Mouse (Mus musculus) adrenal gland, postnatal 36 days (tissue): ENCODE results near the gene Aqp5. TPM values are rescaled to one million over a fixed set of nuclear protein-coding genes. Genes with fewer than 3 reads are reported as not detected.
A peak's percentile ranks its signal among the peaks of the same experiment; 100 is the strongest.

Source experiments
- DNase-seq, 2 experiments: peaks; one replicate each; pipeline ENCODE4 v3.0.0; 2021; ENCODE audit warnings: mixed read lengths in 1 of 2
- long read RNA-seq, 2 experiments: library from polyadenylated mRNA; stranded (forward); transcript quantifications; one replicate each; pipeline ENCODE4 v2.0.0; 2021; ENCODE audit warnings: borderline sequencing depth in 2 of 2
- total RNA-seq, 2 experiments: library from RNA; stranded (reverse); gene quantifications; 2 replicates each; pipeline ENCODE4 v1.2.3; 2021

The Aqp5 gene
- 1 to 10 TPM; 1.5 to 3.1 TPM for total RNA-seq
- long read RNA-seq, experiment 1, partial matches to known transcripts: 0 of 3 reads
- long read RNA-seq, experiment 1, other reads (novel, unspliced or antisense): 0 of 3 reads
- long read RNA-seq, experiment 2, partial matches to known transcripts: 0 of 2 reads
- long read RNA-seq, experiment 2, other reads (novel, unspliced or antisense): 1 of 2 reads

- peak in 1 of 2 experiments; percentile 54 for DNase-seq
Observed at GRCm38 (mm10) chr15:99590429-99591084, at the start of gene Aqp5. TSS of gene Aqp5 (plus strand) at chr15:99590782.

- DNase-seq: no peak
Observed at GRCm38 (mm10) chr15:99544047-99544446, 46.5 kb upstream of the Aqp5 start.

- no peak for DNase-seq
Observed at GRCm38 (mm10) chr15:99546596-99546995, 44.0 kb upstream of the Aqp5 start.

GRCm38 (mm10) chr15:99547732-99548131, 42.9 kb upstream of the Aqp5 start:
- no peak for DNase-seq

- no peak for DNase-seq
Observed at GRCm38 (mm10) chr15:99549901-99550300, 40.7 kb upstream of the Aqp5 start.

GRCm38 (mm10) chr15:99553767-99554166, 36.8 kb upstream of the Aqp5 start:
- DNase-seq: no peak

- no peak for DNase-seq
Observed at GRCm38 (mm10) chr15:99558947-99559346, 31.6 kb upstream of the Aqp5 start.

- DNase-seq: no peak
Observed at GRCm38 (mm10) chr15:99560246-99560645, 30.3 kb upstream of the Aqp5 start.

GRCm38 (mm10) chr15:99567371-99567770, 23.2 kb upstream of the Aqp5 start:
- no peak for DNase-seq

- no peak for DNase-seq
Observed at GRCm38 (mm10) chr15:99568682-99569081, 21.9 kb upstream of the Aqp5 start.

- DNase-seq: no peak
Observed at GRCm38 (mm10) chr15:99569123-99569522, 21.5 kb upstream of the Aqp5 start.

- DNase-seq: peak; percentile 35 to 61
Observed at GRCm38 (mm10) chr15:99578802-99579485, 11.6 kb upstream of the Aqp5 start, which contains the start of gene Aqp2. TSS of gene Aqp2 (plus strand) at chr15:99579055.

- peak; percentile 47 to 48 for DNase-seq
Observed at GRCm38 (mm10) chr15:99583463-99584344, 6.9 kb upstream of the Aqp5 start.

GRCm38 (mm10) chr15:99584407-99585202, 6.0 kb upstream of the Aqp5 start:
- DNase-seq: peak in 1 of 2 experiments; percentile 24

- DNase-seq: peak; percentile 54 to 62
Observed at GRCm38 (mm10) chr15:99585741-99586140, 4.8 kb upstream of the Aqp5 start.

GRCm38 (mm10) chr15:99586525-99586924, 4.1 kb upstream of the Aqp5 start:
- DNase-seq: no peak

GRCm38 (mm10) chr15:99589237-99589636, 1.3 kb upstream of the Aqp5 start:
- DNase-seq: no peak

GRCm38 (mm10) chr15:99589704-99590103, 878 bp upstream of the Aqp5 start:
- DNase-seq: no peak

- DNase-seq: peak; percentile 64 to 66
Observed at GRCm38 (mm10) chr15:99592177-99592576, 1.6 kb downstream of the Aqp5 start.

GRCm38 (mm10) chr15:99592877-99593276, 2.3 kb downstream of the Aqp5 start:
- no peak for DNase-seq

GRCm38 (mm10) chr15:99594951-99595350, 4.4 kb downstream of the Aqp5 start:
- DNase-seq: no peak
